Mouse (Mus musculus) midbrain, embryonic 10.5 days (tissue): ENCODE measurements around the gene Synrg. TPM values are rescaled to one million over a fixed set of nuclear protein-coding genes. Genes with fewer than 3 reads are reported as not detected.

Source experiments
- DNase-seq: peaks from one replicate; pipeline ENCODE4 v3.0.0-alpha.2; 2017; ENCODE audit warnings: low spot score
- H3K27ac ChIP-seq: fragments of 300-500 bp; sonication (generic); replicated peaks from 2 replicates; pipeline ENCODE4 v1.5.1; 2016; ENCODE audit warnings: mild to moderate bottlenecking
- H3K27me3 ChIP-seq: fragments of 300-500 bp; sonication (generic); 2 replicates; pipeline ENCODE4 v1.6.1; 2016; ENCODE audit warnings: low read depth, mild to moderate bottlenecking; ENCODE audit not compliant: poor library complexity, severe bottlenecking
- H3K36me3 ChIP-seq: fragments of 300-500 bp; sonication (generic); 2 replicates; pipeline ENCODE4 v1.6.1; 2016; ENCODE audit warnings: mild to moderate bottlenecking, moderate library complexity
- H3K4me1 ChIP-seq: fragments of 300-500 bp; sonication (generic); 2 replicates; pipeline ENCODE4 v1.6.1; 2016
- H3K4me3 ChIP-seq: fragments of 300-500 bp; sonication (generic); 2 replicates; pipeline ENCODE4 v1.5.1; 2016; ENCODE audit warnings: mild to moderate bottlenecking, moderate library complexity
- H3K9me3 ChIP-seq: fragments of 300-500 bp; sonication (generic); replicated peaks from 2 replicates; pipeline ENCODE4 v1.6.1; 2016; ENCODE audit warnings: mild to moderate bottlenecking
- WGBS: fragments of 180-500 bp; shearing (Covaris S2); methylation state at CpG from one replicate; pipeline ENCODE4 v1.1.7; 2016; 5-methylcytosine and 5-hydroxymethylcytosine counted together
- polyA plus RNA-seq: library from polyadenylated mRNA; unstranded; fragments of >200 nt; fragmentation: Nextera tagmentation; extraction: Ambion mirVana; gene quantifications from 2 replicates; pipeline ENCODE4 v1.2.1, GENCODE M21; 2016

The Synrg gene
- polyA plus RNA-seq, 1 experiment from 2014 or later = 11.0 TPM

- H3K27ac ChIP-seq = 0 out of 2 replicates have a peak overlapping the region, but pooled peaks have one; percentile 10
- H3K9me3 ChIP-seq = 0 out of 2 replicates have a peak, but pooled peaks cover 5% of the 10 kb centered on the region
- H3K27me3 ChIP-seq = no peaks in the 10 kb centered on the region
- no peak overlapping the region for H3K4me3 ChIP-seq
- H3K36me3 ChIP-seq = no peaks in the 10 kb centered on the region
- WGBS = 76% methylated on average over 10 of the region's 10 CpGs
- DNase-seq = no peak
- peaks cover 13% of the 10 kb centered on the region; the same call in 1 of the 2 replicates for H3K4me1 ChIP-seq
Measured at GRCm38 (mm10) chr11:84053524-84054163, 89.4 kb downstream of the Synrg start.

DNA sequence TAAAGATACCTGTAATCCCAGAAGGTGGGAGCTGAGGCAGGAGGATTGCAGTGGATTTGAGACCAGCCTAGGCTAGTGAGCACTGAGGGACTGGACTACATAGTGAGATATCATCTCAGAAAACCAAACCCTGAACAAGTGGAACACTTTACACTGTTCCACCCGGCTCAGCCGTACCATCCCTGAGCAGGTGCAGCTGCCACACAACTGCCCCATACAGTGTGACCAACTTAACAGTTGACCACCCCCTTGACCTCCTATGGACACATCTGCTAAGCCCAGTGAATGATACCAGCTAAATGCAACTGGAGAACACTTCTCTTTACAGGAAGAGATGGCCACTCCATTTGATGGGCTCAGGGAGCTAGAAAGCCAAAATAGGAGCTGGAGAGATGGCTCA, 93.2 kb downstream of the Synrg start:
- 0 out of 2 replicates have a peak, but pooled peaks cover 5% of the 10 kb centered on the region for H3K9me3 ChIP-seq
- H3K4me1 ChIP-seq = 0 out of 2 replicates have a peak, but pooled peaks cover 8% of the 10 kb centered on the region
- H3K27ac ChIP-seq = no peak overlapping the region
- DNase-seq = no peak
- H3K36me3 ChIP-seq = no peaks in the 10 kb centered on the region
- no peaks in the 10 kb centered on the region for H3K27me3 ChIP-seq
- H3K4me3 ChIP-seq = no peak overlapping the region
- 98% methylated on average over 2 of the region's 2 CpGs for WGBS

- no peak for DNase-seq
- no peaks in the 10 kb centered on the region for H3K36me3 ChIP-seq
- H3K9me3 ChIP-seq = 0 out of 2 replicates have a peak, but pooled peaks cover 5% of the 10 kb centered on the region
- H3K27me3 ChIP-seq = peaks cover 9% of the 10 kb centered on the region
- no peak overlapping the region for H3K4me3 ChIP-seq
- 0 out of 2 replicates have a peak, but pooled peaks cover 3% of the 10 kb centered on the region for H3K4me1 ChIP-seq
- no peak overlapping the region for H3K27ac ChIP-seq
- 98% methylated on average over 2 of the region's 2 CpGs for WGBS
Measured at GRCm38 (mm10) chr11:84059784-84060183, 95.6 kb downstream of the Synrg start.

DNA sequence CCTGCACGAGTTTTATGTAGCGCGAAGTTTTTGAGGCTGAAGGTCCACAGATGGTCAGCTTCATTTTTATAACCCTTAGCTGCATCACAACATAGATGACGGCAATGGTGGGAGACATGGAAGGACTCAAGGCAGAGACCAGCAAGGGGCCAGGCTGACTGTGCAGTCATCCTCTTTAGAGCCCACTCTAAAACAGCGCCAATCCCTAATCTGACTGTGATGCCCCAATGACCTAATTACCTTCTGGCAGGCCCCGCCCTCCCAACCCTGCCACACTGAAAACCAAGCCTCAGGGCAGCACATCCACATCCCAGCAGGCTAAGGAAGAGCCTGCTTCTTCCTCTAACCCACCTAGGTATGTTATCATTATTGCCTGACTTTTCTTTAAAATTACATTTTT, 96.4 kb downstream of the Synrg start:
- no peak for DNase-seq
- H3K9me3 ChIP-seq = 0 out of 2 replicates have a peak, but pooled peaks cover 2% of the 10 kb centered on the region
- no peak overlapping the region for H3K4me3 ChIP-seq
- peaks cover 15% of the 10 kb centered on the region for H3K27me3 ChIP-seq
- no peak overlapping the region for H3K27ac ChIP-seq
- peaks cover 5% of the 10 kb centered on the region for H3K4me1 ChIP-seq
- H3K36me3 ChIP-seq = no peaks in the 10 kb centered on the region
- WGBS = 82% methylated on average over 6 of the region's 6 CpGs

GRCm38 (mm10) chr11:84061881-84062280, 97.7 kb downstream of the Synrg start:
- H3K4me3 ChIP-seq = no peak overlapping the region
- no peaks in the 10 kb centered on the region for H3K9me3 ChIP-seq
- H3K36me3 ChIP-seq = no peaks in the 10 kb centered on the region
- H3K4me1 ChIP-seq = peaks cover 18% of the 10 kb centered on the region
- peaks cover 28% of the 10 kb centered on the region for H3K27me3 ChIP-seq
- no peak for DNase-seq
- H3K27ac ChIP-seq = no peak overlapping the region
- 95% methylated on average over 2 of the region's 2 CpGs for WGBS

- H3K4me1 ChIP-seq = peaks cover 27% of the 10 kb centered on the region
- no peaks in the 10 kb centered on the region for H3K9me3 ChIP-seq
- no peak overlapping the region for H3K4me3 ChIP-seq
- no peak for DNase-seq
- 68% methylated on average over 2 of the region's 2 CpGs for WGBS
- H3K36me3 ChIP-seq = no peaks in the 10 kb centered on the region
- H3K27me3 ChIP-seq = peaks cover 37% of the 10 kb centered on the region
- no peak overlapping the region for H3K27ac ChIP-seq
Measured at GRCm38 (mm10) chr11:84062805-84063204, 98.6 kb downstream of the Synrg start.

DNA sequence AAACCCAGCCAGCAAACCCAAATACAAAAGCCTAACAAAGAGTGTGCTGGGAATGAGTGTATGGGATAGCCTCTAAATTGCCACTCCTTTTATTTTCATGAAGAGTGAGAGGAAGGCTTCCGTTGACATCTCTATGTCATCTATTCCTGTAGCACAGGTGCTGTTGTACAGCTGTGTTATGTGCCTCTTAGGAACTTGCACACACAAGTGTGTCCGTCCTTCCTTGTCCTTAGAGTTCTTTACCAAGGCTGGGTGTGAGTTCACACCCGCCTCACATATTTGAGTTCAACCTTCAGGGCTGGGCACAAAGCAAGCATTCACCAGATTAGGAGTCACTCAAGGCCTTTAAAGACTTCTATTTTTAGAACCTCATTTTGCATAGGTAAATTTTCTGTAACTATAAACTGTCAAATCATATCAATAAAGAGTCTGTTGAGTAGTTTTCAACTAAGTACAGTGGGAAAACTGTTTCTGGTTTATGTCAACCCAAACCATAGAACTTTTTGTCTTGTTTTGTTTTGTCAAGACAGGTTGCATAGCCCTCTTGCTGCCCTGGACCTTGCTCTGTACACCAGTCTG, 99.5 kb downstream of the Synrg start:
- Histone ChIP-seq H3K27me3 (peaks cover 44% of the 10 kb centered on the region), H3K4me1 (peaks cover 35% of the 10 kb centered on the region)
- WGBS = 87% methylated on average over 3 of the region's 3 CpGs

GRCm38 (mm10) chr11:84066071-84066481, 101.8 kb downstream of the Synrg start:
- Histone ChIP-seq H3K9me3 (no peaks in the 10 kb centered on the region), H3K27me3 (peaks cover 64% of the 10 kb centered on the region), H3K36me3 (no peaks in the 10 kb centered on the region), H3K4me1 (peaks cover 39% of the 10 kb centered on the region), H3K27ac (no peak overlapping the region), H3K4me3 (peak overlapping the region; percentile 18; the same call in 1 of the 2 replicates)
- no peak for DNase-seq
- 13% methylated on average over 11 of the region's 11 CpGs for WGBS

More for the DNA sequence above, 99.5 kb downstream of the Synrg start:
- Histone ChIP-seq H3K27ac (no peak overlapping the region), H3K36me3 (no peaks in the 10 kb centered on the region), H3K4me3 (no peak overlapping the region), H3K9me3 (no peaks in the 10 kb centered on the region)
- DNase-seq = no peak

DNA sequence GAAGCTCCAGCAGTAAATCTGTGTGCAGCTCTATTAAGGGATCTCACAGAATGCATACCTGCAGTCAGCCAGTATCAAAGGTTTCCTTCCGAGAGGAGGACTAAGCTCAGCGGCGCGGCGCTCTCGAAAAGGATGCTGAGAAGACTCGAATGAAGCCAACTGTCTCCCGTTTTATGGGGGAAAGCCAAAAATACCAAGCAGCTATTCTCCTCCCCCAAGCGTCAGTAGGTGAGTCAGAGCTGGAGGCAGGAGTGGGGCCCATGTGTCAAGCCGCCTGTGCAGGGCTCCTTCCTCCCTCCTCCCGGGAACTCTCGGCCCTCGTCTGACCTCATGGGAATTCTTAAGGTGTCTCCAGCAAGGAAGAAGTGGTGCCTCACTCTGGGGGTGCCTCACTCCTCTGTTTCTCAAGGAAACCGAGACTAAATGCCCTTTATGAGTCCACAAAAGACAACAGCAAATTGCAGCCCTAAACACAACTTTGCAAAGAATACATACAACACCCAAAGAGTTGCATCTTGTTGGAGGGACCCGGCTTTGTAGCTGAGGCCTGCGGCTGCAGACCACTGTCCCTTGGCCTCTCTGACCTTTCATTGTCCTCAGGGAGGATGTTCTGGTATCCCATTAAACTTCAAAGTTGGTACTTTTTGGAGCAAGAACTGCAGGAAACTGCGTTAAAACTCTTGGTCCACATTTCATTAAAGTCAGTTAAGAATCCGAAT, 102.9 kb downstream of the Synrg start:
- H3K36me3 ChIP-seq = no peaks in the 10 kb centered on the region
- H3K27me3 ChIP-seq = peaks cover 64% of the 10 kb centered on the region
- peak; percentile 34 for DNase-seq
- 9% methylated on average over 18 of the region's 18 CpGs for WGBS
- peak overlapping the region; percentile 77 for H3K4me3 ChIP-seq
- peaks cover 39% of the 10 kb centered on the region for H3K4me1 ChIP-seq
- H3K27ac ChIP-seq = no peak overlapping the region
- no peaks in the 10 kb centered on the region for H3K9me3 ChIP-seq

- Histone ChIP-seq H3K27ac (peak overlapping the region; percentile 85), H3K4me3 (peak overlapping the region; percentile 77), H3K4me1 (peaks cover 39% of the 10 kb centered on the region), H3K9me3 (no peaks in the 10 kb centered on the region), H3K36me3 (no peaks in the 10 kb centered on the region), H3K27me3 (peaks cover 64% of the 10 kb centered on the region)
- WGBS = 4% methylated on average over 21 of the region's 21 CpGs
- DNase-seq = no peak
Measured at GRCm38 (mm10) chr11:84067720-84068190, 103.5 kb downstream of the Synrg start.

DNA sequence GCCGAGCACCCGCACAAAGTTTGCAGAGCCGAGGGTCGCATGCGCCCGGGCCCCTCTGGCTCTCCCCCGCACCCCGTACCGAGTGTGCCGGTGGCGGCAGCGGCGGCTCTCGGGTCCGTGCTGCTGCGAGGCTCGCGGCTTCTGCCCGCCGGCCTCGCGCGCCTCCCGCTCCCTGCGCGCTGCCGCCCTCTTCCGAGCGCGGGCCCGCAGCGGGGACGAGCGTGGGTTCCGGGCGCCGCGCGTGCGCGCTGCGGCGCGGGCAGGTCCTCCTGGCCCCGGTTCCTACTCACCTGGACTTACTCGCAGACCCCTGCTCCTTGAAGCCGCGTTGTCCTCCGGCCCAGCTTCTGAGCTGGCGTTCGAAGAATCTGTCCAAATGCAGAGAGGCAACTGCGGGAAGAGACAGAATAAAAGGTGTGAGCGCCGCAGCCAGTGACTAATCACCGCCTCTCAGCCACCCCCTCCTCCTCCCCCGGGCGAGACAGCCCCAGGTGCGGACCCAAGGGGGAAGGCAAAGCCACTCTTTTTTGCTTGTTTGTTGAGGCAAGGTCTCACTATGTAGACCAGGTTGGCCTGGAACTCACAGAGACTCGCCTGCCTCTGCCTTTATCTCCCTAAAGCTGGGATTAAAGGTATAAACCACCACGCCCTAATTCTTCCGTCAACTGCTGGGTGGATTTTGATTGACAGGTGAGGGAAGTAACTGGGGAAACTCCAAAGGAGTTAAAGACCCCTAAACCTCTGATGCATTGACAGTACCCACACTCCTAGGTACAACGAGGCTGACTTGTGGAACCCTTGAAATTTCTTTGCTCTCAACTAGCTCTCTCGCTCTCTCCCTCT, 104.2 kb downstream of the Synrg start:
- H3K4me1 ChIP-seq = peaks cover 41% of the 10 kb centered on the region
- 2% methylated on average over 63 of the region's 63 CpGs for WGBS
- H3K27ac ChIP-seq = peak overlapping the region; percentile 85
- H3K36me3 ChIP-seq = no peaks in the 10 kb centered on the region
- peak; percentile 67 for DNase-seq
- no peaks in the 10 kb centered on the region for H3K9me3 ChIP-seq
- peaks cover 64% of the 10 kb centered on the region for H3K27me3 ChIP-seq
- H3K4me3 ChIP-seq = peak overlapping the region; percentile 77

DNA sequence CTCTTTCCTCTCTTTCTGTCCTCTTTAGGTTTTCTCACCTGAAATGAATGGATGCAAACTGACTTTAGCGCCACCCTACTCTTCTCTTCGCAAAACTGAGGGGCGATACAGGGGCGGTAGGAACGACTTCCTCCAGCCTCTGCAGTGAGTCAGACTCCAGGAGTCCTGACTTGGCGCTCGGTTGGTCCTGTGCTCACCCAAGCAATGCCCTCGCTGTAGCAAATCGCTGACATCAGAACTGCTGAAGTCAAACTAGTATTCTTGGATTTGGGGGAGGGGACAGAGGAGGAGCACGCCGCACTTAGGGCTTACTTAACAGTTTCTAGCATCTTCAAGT, 104.8 kb downstream of the Synrg start, which contains the start of gene Dusp14:
Gene Dusp14 (minus strand): TSS at position 228 of the 337 bp plus-strand sequence.
- peaks cover 63% of the 10 kb centered on the region for H3K27me3 ChIP-seq
- H3K4me3 ChIP-seq = peak within 1 kb of the TSS; percentile 77
- peaks cover 42% of the 10 kb centered on the region for H3K4me1 ChIP-seq
- H3K27ac ChIP-seq = peak within 1 kb of the TSS; percentile 85
- no peaks in the 10 kb centered on the region for H3K36me3 ChIP-seq
- H3K9me3 ChIP-seq = no peaks in the 10 kb centered on the region
- 12% methylated on average over 11 of the region's 11 CpGs for WGBS
- no peak for DNase-seq
